Mouse (Mus musculus) kidney, adult 8-10 months (tissue): ENCODE measurements around the gene A1bg.

Experiments
- DNase-seq, 2 experiments: peaks; one replicate each; pipeline ENCODE4 v3.0.0; 2022

A1bg gene

GRCm38 (mm10) chr15:60922912-60923311 is at the start of gene A1bg:
Gene A1bg, minus strand, starts transcription at chr15:60923012.
- DNase-seq, result no peak

GRCm38 (mm10) chr15:60968549-60968861 is 45.7 kb upstream of the A1bg start:
- DNase-seq, result no peak

GRCm38 (mm10) chr15:60967841-60968548 is 45.2 kb upstream of the A1bg start:
- DNase-seq, result no peak

- no peak for DNase-seq
Observed at GRCm38 (mm10) chr15:60925686-60926085, 2.9 kb upstream of the A1bg start.

DNA sequence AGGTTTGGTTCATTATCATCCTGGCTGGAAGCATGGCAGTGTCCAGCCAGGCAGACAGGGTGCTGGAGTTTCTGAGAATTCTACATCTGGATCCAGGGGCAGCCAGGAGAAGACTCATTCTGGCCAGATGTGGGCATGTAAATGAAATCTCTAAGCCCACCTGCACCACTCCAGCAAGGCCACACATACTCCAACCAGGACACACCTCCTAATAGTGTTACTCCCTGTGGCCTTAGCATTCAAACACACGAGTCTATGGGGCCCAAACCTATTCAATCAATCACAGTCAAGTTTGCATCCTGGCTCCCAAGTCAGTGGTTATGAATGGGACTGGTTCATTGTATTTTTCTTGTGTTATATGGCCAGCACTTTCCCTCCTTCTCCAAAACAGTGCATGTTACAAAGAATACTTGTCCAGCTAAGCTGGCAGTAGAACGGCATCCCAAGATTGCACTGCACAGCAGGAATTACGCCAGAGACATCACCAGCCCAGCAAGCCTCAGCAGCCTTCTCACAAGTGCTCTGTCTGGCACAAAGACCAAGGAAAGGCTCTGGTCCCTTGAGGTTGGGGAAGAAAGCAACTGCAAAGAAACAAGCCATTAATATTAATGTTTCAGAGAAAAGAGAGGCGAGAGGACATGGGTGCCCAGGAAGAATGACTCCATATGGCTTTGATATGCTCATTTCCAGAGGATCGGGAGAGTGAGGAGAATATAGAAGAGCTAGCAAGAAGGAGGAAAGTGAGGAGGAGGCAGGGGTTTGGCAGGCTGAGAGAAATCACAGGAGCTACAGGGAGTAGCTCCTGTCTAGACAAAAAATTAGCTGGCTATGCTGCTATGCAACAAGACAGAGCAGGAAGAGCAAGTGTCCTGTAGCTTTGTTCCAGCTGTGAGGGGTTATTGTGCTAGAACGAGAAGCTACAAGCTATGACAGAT is 18.8 kb downstream of the A1bg start:
- no peak for DNase-seq

GRCm38 (mm10) chr15:60898187-60898965 is 24.4 kb downstream of the A1bg start:
- no peak for DNase-seq

DNA sequence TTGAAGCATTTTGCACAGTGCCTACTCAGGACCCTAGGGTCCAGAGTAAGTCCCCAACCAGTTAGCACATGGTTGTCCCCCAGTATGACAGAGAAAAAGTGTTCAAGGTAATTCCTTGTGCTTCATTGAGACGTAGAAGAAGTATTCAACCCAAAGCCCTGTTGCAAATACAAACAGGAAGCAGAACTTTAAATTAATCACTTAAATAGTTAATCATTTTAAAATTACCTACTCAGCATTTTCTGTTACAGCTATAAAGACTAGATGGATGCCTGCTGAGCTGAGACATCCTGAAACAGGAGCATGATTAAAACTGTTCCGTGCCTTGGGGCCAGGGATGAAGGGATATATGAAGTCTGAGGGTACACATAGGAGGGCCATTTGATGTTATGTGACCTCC is 26.8 kb downstream of the A1bg start:
- no peak for DNase-seq

GRCm38 (mm10) chr15:60892976-60893463 is 29.8 kb downstream of the A1bg start:
- peak; percentile 9 to 34 for DNase-seq

DNA sequence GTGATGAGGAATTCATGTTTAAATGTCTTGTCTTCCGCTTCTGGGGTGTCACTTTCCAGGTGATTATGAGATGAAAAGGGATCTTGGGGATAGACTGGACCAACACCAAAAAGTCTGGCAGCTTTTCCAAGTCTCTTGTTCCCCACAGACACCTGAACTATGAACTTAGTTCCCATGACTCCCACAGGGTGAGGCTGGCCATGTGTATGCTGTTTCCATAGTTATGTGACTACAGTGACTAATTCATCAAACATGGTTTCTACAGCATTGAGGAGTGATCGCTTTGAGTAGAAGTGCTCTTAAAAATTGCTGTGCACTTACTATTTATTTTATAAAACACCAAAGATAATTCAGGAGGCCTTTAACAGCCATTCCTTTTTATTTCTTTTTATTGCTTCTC is 34.1 kb downstream of the A1bg start:
- no peak for DNase-seq

DNA sequence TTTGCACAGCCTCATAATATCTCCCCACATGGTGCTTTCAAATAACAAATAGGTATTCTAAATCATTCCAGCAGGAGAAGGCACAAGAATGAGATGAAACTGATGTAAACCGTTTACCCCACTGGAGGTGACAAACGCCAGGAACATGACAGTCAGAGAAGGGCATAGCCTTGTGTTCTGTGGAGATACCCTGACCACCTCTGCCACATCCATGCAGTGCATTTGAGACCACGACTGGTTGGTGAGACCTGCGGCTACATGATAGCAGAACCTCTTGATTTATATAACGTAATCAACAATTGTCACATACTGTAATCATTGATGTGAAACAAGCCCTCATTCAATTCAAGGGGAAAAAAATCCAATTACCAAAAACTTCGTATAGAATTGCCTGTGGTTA is 47.1 kb downstream of the A1bg start:
- no peak for DNase-seq

DNA sequence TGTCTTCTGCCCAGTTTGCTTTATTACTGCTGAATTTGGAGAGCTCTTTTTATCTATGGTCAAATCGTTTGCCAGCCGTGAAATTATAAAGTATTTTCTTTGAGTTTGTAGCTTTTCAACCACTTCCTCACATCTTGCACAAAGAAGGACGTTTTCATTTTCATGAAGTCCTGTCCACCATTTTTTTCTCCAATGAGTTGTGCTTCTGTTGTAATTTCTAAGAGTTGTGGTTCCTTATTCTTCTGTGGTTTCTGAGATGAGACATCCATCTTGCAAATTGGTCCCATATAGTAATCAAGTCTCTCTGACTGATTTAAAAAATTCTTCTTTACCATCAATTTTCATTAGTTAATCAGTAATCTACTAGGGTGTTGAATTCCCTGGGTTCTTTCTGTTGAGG is 60.4 kb downstream of the A1bg start:
- no peak for DNase-seq

- no peak for DNase-seq
Observed at GRCm38 (mm10) chr15:60855112-60855511, 67.7 kb downstream of the A1bg start.

- DNase-seq, result no peak
Observed at GRCm38 (mm10) chr15:60854151-60854550, 68.7 kb downstream of the A1bg start.

GRCm38 (mm10) chr15:60853231-60853999 is 69.4 kb downstream of the A1bg start, which contains the start of gene Fam84b:
Gene Fam84b, minus strand, starts transcription at chr15:60853778.
- DNase-seq, result peak in 1 of 2 experiments; percentile 23

DNA sequence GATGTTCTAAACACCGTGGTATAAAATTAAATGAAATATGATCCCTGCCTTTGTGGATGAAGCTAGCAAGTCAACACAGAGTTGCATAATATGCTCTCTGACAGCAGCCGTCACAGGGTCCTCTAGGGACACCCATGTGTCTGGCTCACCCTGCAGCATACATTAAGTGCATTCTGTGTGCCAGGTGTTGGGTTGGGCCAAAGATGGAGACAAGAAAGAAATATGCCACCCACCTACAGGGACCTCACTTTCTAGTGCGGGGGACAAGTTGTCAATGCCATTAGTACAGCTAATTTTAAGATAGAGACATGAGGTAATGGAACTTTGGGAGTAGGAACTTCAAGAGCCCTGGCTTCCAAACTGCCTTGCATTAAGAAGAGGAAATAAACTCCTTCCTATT is 74.2 kb downstream of the A1bg start:
- DNase-seq, result no peak
